Mouse (Mus musculus) ovary, postnatal 10 days (tissue): ENCODE measurements around the gene Gm14147.
"Not testable (repeated sequence)": the region's sequence is repeated elsewhere in the genome, so short reads cannot be mapped to it uniquely, and the experiment has no call there.

Source experiments
- DNase-seq: peaks from one replicate; pipeline ENCODE4 v3.0.0; 2022; ENCODE audit warnings: low spot score

Gene Gm14147

DNA sequence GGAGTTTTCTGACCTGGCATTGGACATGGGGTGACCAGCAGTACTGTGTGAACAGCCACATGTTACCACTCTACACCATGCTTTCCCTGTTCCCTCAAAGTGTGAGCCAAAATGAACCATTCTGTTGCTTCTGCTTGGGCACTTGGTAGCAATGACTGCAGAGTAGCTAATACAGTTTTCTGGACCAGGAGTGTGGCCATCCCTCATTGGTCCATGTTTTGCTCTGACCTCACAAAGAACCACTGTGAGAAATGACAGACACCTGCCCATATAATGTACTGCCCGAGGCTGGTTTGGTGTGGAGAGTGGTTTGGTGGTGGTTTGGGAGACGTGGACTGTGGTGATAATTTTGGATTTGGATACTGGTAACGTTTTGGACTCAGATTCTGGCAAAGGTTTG, at the start of gene Gm14147:
Gene Gm14147, plus strand, starts transcription at position 301 of the 400 bp plus-strand sequence.
- DNase-seq = not testable (repeated sequence)

DNA sequence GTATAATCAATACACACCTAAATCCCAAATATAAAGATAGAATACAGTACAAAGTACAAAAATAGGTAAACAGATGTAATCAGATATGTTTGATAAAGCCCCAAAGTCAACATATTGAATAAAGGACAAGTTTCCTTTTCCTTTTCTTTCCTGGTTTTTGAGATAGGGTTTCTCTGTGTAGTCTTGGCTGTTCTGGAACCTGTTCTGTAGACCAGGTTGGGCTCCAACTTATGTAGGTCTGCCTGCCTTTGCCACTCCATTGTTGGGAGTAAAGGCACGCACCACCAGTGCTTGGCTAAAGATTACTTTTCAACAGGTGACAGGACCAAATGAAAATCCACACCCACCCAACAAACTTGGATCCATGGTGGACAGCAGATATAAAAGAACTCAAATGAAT, 41.4 kb upstream of the Gm14147 start:
- DNase-seq = no peak

GRCm38 (mm10) chr2:151092250-151092649, 5.8 kb upstream of the Gm14147 start, which contains the start of gene Gm14151:
Gene Gm14151, minus strand, starts transcription at chr2:151092350.
- not testable (repeated sequence) for DNase-seq
